9 mouse cellular contexts compared by ENCODE assay signal in the genomic region with DNA sequence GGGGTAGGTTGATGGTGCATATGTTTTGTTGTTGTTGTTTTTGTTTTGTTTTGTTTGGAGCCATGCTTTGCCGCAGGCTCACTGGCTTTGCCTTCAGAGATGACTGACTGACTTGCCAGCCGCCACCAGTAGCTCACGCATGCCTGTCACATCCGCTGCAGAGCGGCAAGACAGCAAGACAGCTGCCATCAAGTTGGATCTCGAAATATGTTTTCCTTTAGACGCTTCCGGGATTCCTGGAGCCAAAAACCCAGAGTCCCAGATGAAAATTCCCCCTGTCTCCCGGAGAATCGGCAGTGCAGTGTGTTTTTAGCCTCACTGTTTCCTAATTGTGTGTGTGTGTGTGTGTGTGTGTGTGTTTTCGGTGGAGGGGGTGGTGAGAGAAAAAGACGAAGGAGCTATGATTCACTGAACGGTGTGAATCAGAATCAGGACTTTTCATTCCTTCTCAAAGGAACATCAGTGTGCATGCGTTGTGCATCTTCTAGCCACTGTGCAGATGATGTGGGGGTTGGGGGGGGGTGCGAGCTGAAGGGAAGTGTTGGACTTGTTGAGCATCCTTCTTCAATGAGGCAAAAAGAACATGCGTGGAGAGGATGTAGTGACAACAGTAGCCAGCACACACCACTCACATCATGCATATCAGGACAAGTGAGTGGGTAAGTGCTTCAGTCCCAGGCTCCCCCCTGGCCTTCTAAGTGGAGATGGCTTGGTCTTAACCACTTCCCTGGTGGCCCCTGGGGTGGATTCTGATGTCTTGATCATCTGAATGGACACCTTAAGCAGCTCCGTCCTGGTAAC.
DNase-seq lines count a peak whose midpoint lies in the region; ATAC-seq and TF ChIP-seq lines count a peak whose summit lies in the region.
"Had no signal": no experiment of that assay in that cellular context is flagged by ENCODE, and none has a peak within 500 bp of the region (broad histone marks: within the 10 kb centered on the region; RNA-seq: fewer than 3 reads in every experiment).

No protein-coding gene starts in this region.

- peak overlapping the region; percentile 7; the same call in 1 of the 2 replicates for H3K9ac ChIP-seq in heart, embryonic 14.5 days (ENCODE audit: low read length)
- no peak overlapping the region for H3K9ac ChIP-seq in midbrain, postnatal 0 days (replicated peaks; ENCODE audit: low read length, poor library complexity, severe bottlenecking)

- H3K36me3 ChIP-seq in heart, embryonic 14.5 days (ENCODE audit: control insufficient read depth, insufficient read depth, low read length): no peaks in the 10 kb centered on the region
- no peaks in the 10 kb centered on the region for H3K36me3 ChIP-seq in midbrain, postnatal 0 days (ENCODE audit: insufficient read depth, low read length)

- H3K4me1 ChIP-seq in heart, embryonic 14.5 days (ENCODE audit: control insufficient read depth in 2 of 2, insufficient read depth in 2 of 2, low read length in 2 of 2): peaks cover 22 to 42% of the 10 kb centered on the region in 2 experiments
- H3K4me1 ChIP-seq in midbrain, postnatal 0 days (ENCODE audit: insufficient read depth, low read length): peaks cover 7% of the 10 kb centered on the region; the same call in 1 of the 2 replicates

- TF ChIP-seq CTCF in midbrain, postnatal 0 days (IDR thresholded peaks at IDR 0.05): no peak

- intact Hi-C loops in left cerebral cortex, postnatal 14 days (cut with DNase I): no loop called here

- peak; percentile 30 for DNase-seq in adrenal gland, postnatal 14 days
- DNase-seq in adrenal gland, postnatal 10 days: no peak
- DNase-seq in left cerebral cortex, postnatal 14 days (ENCODE audit: low spot score in 2 of 2): peak; percentile 40 to 79
- DNase-seq in left cerebral cortex, adult 11 months (ENCODE audit: low spot score): no peak
- no peak for DNase-seq in midbrain, postnatal 0 days (ENCODE audit: low spot score)
- no peak for DNase-seq in cerebellum, adult 11-12 months
- DNase-seq in natural killer cell, adult 2 months (ENCODE audit: low spot score in 2 of 2): no peak
- DNase-seq: cerebellum, postnatal 36 days had no signal

- H3K4me2 ChIP-seq in heart, embryonic 14.5 days (ENCODE audit: low read length): peak overlapping the region; percentile 55
- peak overlapping the region; percentile 25 for H3K4me2 ChIP-seq in midbrain, postnatal 0 days (ENCODE audit: low read depth, low read length, poor library complexity, severe bottlenecking)

- H3K27me3 ChIP-seq in heart, embryonic 14.5 days (ENCODE audit: control insufficient read depth, insufficient read depth, low read length): no peaks in the 10 kb centered on the region
- H3K27me3 ChIP-seq in midbrain, postnatal 0 days (ENCODE audit: insufficient read depth, low read length): no peaks in the 10 kb centered on the region

- peak overlapping the region in 1 of 2 experiments; percentile 14; a peak in 3 of 4 replicates for H3K4me3 ChIP-seq in heart, embryonic 14.5 days (ENCODE audit: control insufficient read depth in 1 of 2, insufficient read depth in 1 of 2, low read depth in 1 of 2, low read length in 2 of 2)
- no peak overlapping the region for H3K4me3 ChIP-seq in midbrain, postnatal 0 days (ENCODE audit: low read depth, low read length)

- no peak for ATAC-seq in heart, embryonic 14.5 days (ENCODE audit: insufficient number of reproducible peaks, insufficient read depth, low FRiP score, low read depth)
- no peak for ATAC-seq in midbrain, postnatal 0 days (ENCODE audit: low FRiP score)

- H3K9me3 ChIP-seq in heart, embryonic 14.5 days (ENCODE audit: control insufficient read depth, low read length): no peaks in the 10 kb centered on the region
- H3K9me3 ChIP-seq in midbrain, postnatal 0 days (ENCODE audit: low read length): no peaks in the 10 kb centered on the region

- H3K27ac ChIP-seq in heart, embryonic 14.5 days (replicated peaks in 1 of 2; ENCODE audit: control insufficient read depth in 1 of 2, insufficient read depth in 1 of 2, low read depth in 2 of 2, low read length in 2 of 2): peak overlapping the region in 1 of 2 experiments; percentile 34; a peak in 1 of 4 replicates
- H3K27ac ChIP-seq in midbrain, postnatal 0 days (ENCODE audit: low read depth, low read length): no peak overlapping the region

- WGBS in heart, embryonic 14.5 days: 36% methylated on average over 17 of the region's 17 CpGs
- 42% methylated on average over 17 of the region's 17 CpGs for WGBS in midbrain, postnatal 0 days

Comparison
In these comparisons a context has a peak if more than half of its experiments do, and no peak if none do; other contexts are left out.
1. DNase-seq: peak in adrenal gland, postnatal 14 days (single experiment) and left cerebral cortex, postnatal 14 days (2 of 2); none in adrenal gland, postnatal 10 days (single experiment), left cerebral cortex, adult 11 months (single experiment), midbrain, postnatal 0 days (single experiment), cerebellum, adult 11-12 months (single experiment) and natural killer cell, adult 2 months (0 of 2).